In the genomic region with DNA sequence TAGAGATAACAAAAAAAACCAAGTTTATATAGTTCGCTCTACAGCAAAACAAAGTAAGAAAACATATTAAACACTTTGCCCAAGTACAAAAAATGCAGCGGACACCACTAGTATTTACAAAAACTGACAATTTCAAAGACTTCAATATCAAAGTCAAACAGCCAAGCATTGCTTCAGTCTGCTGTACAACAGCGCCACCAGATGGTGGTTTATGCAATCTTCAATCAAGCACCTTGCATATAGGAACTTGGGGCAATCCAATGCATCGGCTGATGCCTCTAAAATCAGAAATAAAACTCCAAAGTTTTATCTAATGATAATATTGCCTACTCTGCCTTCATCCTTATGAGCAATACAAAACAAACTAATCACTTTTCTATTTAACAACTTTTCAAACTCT, we compare ENCODE assay signal across 8 mouse cellular contexts. TPM values are rescaled to one million over a fixed set of nuclear protein-coding genes. Genes with fewer than 3 reads are reported as not detected.
DNase-seq lines count a peak whose midpoint lies in the region; ATAC-seq lines count a peak whose summit lies in the region.
"Had no signal": no experiment of that assay in that cellular context is flagged by ENCODE, and none has a peak within 500 bp of the region (broad histone marks: within the 10 kb centered on the region; RNA-seq: fewer than 3 reads in every experiment).

No protein-coding gene starts in this region.

- no peaks in the 10 kb centered on the region for H3K36me3 ChIP-seq in midbrain, embryonic 11.5 days (ENCODE audit: control insufficient read depth, insufficient read depth, low read length)
- H3K36me3 ChIP-seq in midbrain, embryonic 13.5 days: peaks cover 7% of the 10 kb centered on the region; the same call in 1 of the 2 replicates
- H3K36me3 ChIP-seq in limb, embryonic 10.5 days: peaks cover 13% of the 10 kb centered on the region
- H3K36me3 ChIP-seq: heart, embryonic 15.5 days had no signal

- H3K9ac ChIP-seq in midbrain, embryonic 11.5 days (ENCODE audit: low read length): no peak overlapping the region
- H3K9ac ChIP-seq in midbrain, embryonic 13.5 days (replicated peaks): no peak overlapping the region
- H3K9ac ChIP-seq: heart, embryonic 15.5 days had no signal

- intact Hi-C loops in heart, postnatal 36 days (cut with DNase I): loop anchor here (5.0 kb wide), 1 partner anchor 395 kb away; no protein-coding TSS in a partner anchor

- WGBS in midbrain, embryonic 11.5 days: 65% methylated on average over 4 of the region's 4 CpGs
- WGBS in midbrain, embryonic 13.5 days: 69% methylated on average over 4 of the region's 4 CpGs
- 68% methylated on average over 4 of the region's 4 CpGs for whole genome bisulfite sequencing in limb, embryonic 10.5 days

- H3K4me3 ChIP-seq in midbrain, embryonic 11.5 days (ENCODE audit: low read depth, low read length): no peak overlapping the region
- no peak overlapping the region for H3K4me3 ChIP-seq in midbrain, embryonic 13.5 days (replicated peaks)
- H3K4me3 ChIP-seq in limb, embryonic 10.5 days: no peak overlapping the region
- H3K4me3 ChIP-seq: heart, embryonic 15.5 days had no signal

- no peaks in the 10 kb centered on the region for H3K4me1 ChIP-seq in midbrain, embryonic 11.5 days (ENCODE audit: control insufficient read depth, insufficient read depth, low read length)
- no peaks in the 10 kb centered on the region for H3K4me1 ChIP-seq in midbrain, embryonic 13.5 days (replicated peaks)
- no peaks in the 10 kb centered on the region for H3K4me1 ChIP-seq in limb, embryonic 10.5 days
- H3K4me1 ChIP-seq: heart, embryonic 15.5 days had no signal

- ATAC-seq in midbrain, embryonic 11.5 days (ENCODE audit: low FRiP score): peak; percentile 64; the same call in 1 of the 2 replicates
- ATAC-seq in midbrain, embryonic 13.5 days: no peak

- no peak overlapping the region for H3K4me2 ChIP-seq in midbrain, embryonic 11.5 days
- no peak overlapping the region for H3K4me2 ChIP-seq in midbrain, embryonic 13.5 days (replicated peaks)
- H3K4me2 ChIP-seq: heart, embryonic 15.5 days had no signal

- H3K27me3 ChIP-seq in midbrain, embryonic 11.5 days (ENCODE audit: control insufficient read depth, insufficient read depth, low read length): no peaks in the 10 kb centered on the region
- no peaks in the 10 kb centered on the region for H3K27me3 ChIP-seq in midbrain, embryonic 13.5 days
- H3K27me3 ChIP-seq in limb, embryonic 10.5 days (ENCODE audit: low read depth, poor library complexity, severe bottlenecking): no peaks in the 10 kb centered on the region
- H3K27me3 ChIP-seq: heart, embryonic 15.5 days had no signal

- no peaks in the 10 kb centered on the region for H3K9me3 ChIP-seq in midbrain, embryonic 11.5 days (ENCODE audit: control insufficient read depth, low read length)
- H3K9me3 ChIP-seq in midbrain, embryonic 13.5 days: no peaks in the 10 kb centered on the region
- H3K9me3 ChIP-seq in limb, embryonic 10.5 days (replicated peaks): no peaks in the 10 kb centered on the region
- H3K9me3 ChIP-seq: heart, embryonic 15.5 days had no signal

- DNase-seq in midbrain, embryonic 11.5 days (ENCODE audit: low spot score, missing footprints): peak; percentile 91
- peak; percentile 71 for DNase-seq in R1 (ENCODE audit: low read depth, low spot score)
- peak; percentile 79 to 83 for DNase-seq in cerebellum, postnatal 10 days
- DNase-seq in heart, postnatal 36 days: peak; percentile 34 to 49
- DNase-seq in limb, embryonic 10.5 days (ENCODE audit: low spot score): peak; percentile 51
- peak; percentile 48 for DNase-seq in retina, postnatal 7 days (ENCODE audit: low read depth, low spot score)

- H3K27ac ChIP-seq in midbrain, embryonic 11.5 days (ENCODE audit: low read depth, low read length): no peak overlapping the region
- no peak overlapping the region for H3K27ac ChIP-seq in midbrain, embryonic 13.5 days
- H3K27ac ChIP-seq in limb, embryonic 10.5 days: no peak overlapping the region
- H3K27ac ChIP-seq: heart, embryonic 15.5 days had no signal

RNA-seq across cellular contexts. Expression of gene Gm10306, which starts 38.7 kb away (rescaled TPM):
- not detected in 2 replicates for polyA plus RNA-seq in midbrain, embryonic 11.5 days (2014; fragmentation: Nextera tagmentation; extraction: Ambion mirVana)
- polyA plus RNA-seq in midbrain, embryonic 13.5 days (2015; fragmentation: Nextera tagmentation; extraction: Ambion mirVana): 0.61 TPM in 1 of 2 replicates, not detected in the other
- total RNA-seq in heart, postnatal 36 days (2021): not detected
- not detected in 2 replicates for polyA plus RNA-seq in limb, embryonic 10.5 days (2016; fragmentation: Nextera tagmentation; extraction: Ambion mirVana)
- polyA plus RNA-seq: heart, embryonic 15.5 days had no signal

RNA-seq across cellular contexts. Expression of gene Caap1, which starts 39.0 kb away (rescaled TPM):
- 31.8 and 32.0 TPM in 2 replicates for polyA plus RNA-seq in midbrain, embryonic 11.5 days (2014; fragmentation: Nextera tagmentation; extraction: Ambion mirVana)
- polyA plus RNA-seq in midbrain, embryonic 13.5 days (2015; fragmentation: Nextera tagmentation; extraction: Ambion mirVana): 23.4 and 26.5 TPM in 2 replicates
- 1 to 10 TPM; 3.4 to 4.1 TPM for total RNA-seq in heart, postnatal 36 days (2021)
- polyA plus RNA-seq in limb, embryonic 10.5 days (2016; fragmentation: Nextera tagmentation; extraction: Ambion mirVana): 25.3 and 26.0 TPM in 2 replicates
